Mouse (Mus musculus) intestine, postnatal 0 days (tissue): Measurements from ENCODE around the gene Hist1h4k. TPM values are rescaled to one million over a fixed set of nuclear protein-coding genes. Genes with fewer than 3 reads are reported as not detected.

Experiments
- ATAC-seq: fragments of 200-750 bp; cut with Nextera tagmentation; 2 replicates; pipeline ENCODE4 v1.8.0; 2017; ENCODE audit warnings: mild to moderate bottlenecking, moderate TSS enrichment, moderate library complexity
- H3K27ac ChIP-seq: fragments of 300-500 bp; sonication (generic); 2 replicates; pipeline ENCODE4 v1.5.1; 2014; ENCODE audit warnings: mild to moderate bottlenecking, low read depth, low read length, moderate library complexity
- H3K27me3 ChIP-seq: fragments of 300-500 bp; sonication (generic); replicated peaks from 2 replicates; pipeline ENCODE4 v1.6.1; 2014; ENCODE audit warnings: low read length, mixed read lengths; ENCODE audit not compliant: control insufficient read depth, insufficient read depth
- H3K36me3 ChIP-seq: fragments of 300-500 bp; sonication (generic); 2 replicates; pipeline ENCODE4 v1.6.1; 2014; ENCODE audit warnings: mild to moderate bottlenecking, moderate library complexity; ENCODE audit not compliant: control insufficient read depth, insufficient read depth
- H3K4me1 ChIP-seq: fragments of 300-500 bp; sonication (generic); replicated peaks from 2 replicates; pipeline ENCODE4 v1.6.1; 2014; ENCODE audit warnings: antibody characterized with exemption, low read length, mixed read lengths; ENCODE audit not compliant: control insufficient read depth, insufficient read depth
- H3K4me2 ChIP-seq: fragments of 300-500 bp; sonication (generic); replicated peaks from 2 replicates; pipeline ENCODE4 v1.6.1; 2014; ENCODE audit warnings: low read depth, mild to moderate bottlenecking, moderate library complexity
- H3K4me3 ChIP-seq: fragments of 300-500 bp; sonication (generic); 2 replicates; pipeline ENCODE4 v1.5.1; 2014; ENCODE audit warnings: low read depth, low read length
- H3K9ac ChIP-seq: fragments of 300-500 bp; sonication (generic); 2 replicates; pipeline ENCODE4 v1.6.1; 2014; ENCODE audit warnings: mild to moderate bottlenecking, low read depth, low read length
- H3K9me3 ChIP-seq: fragments of 300-500 bp; sonication (generic); 2 replicates; pipeline ENCODE4 v1.6.1; 2016; ENCODE audit warnings: mixed run types; ENCODE audit not compliant: control insufficient read depth
- CTCF ChIP-seq: sonication (generic); IDR thresholded peaks from 2 replicates; pipeline ENCODE4 v1.5.1; 2016; ENCODE audit warnings: low read depth, mild to moderate bottlenecking, control low read depth, antibody characterized with exemption, moderate library complexity
- WGBS: fragments of 180-500 bp; shearing (Covaris S2); extraction: QIAGEN DNeasy Blood & Tissue Kit; methylation state at CpG from one replicate; pipeline ENCODE4 v1.1.7; 2014; 5-methylcytosine and 5-hydroxymethylcytosine counted together
- polyA plus RNA-seq: library from polyadenylated mRNA; unstranded; fragments of >200 nt; fragmentation: Nextera tagmentation; extraction: Ambion mirVana; gene quantifications from 2 replicates; pipeline ENCODE4 v1.2.1, GENCODE M21; 2015

The Hist1h4k gene
- polyA plus RNA-seq, 1 experiment from 2014 or later: 2.1 TPM

DNA sequence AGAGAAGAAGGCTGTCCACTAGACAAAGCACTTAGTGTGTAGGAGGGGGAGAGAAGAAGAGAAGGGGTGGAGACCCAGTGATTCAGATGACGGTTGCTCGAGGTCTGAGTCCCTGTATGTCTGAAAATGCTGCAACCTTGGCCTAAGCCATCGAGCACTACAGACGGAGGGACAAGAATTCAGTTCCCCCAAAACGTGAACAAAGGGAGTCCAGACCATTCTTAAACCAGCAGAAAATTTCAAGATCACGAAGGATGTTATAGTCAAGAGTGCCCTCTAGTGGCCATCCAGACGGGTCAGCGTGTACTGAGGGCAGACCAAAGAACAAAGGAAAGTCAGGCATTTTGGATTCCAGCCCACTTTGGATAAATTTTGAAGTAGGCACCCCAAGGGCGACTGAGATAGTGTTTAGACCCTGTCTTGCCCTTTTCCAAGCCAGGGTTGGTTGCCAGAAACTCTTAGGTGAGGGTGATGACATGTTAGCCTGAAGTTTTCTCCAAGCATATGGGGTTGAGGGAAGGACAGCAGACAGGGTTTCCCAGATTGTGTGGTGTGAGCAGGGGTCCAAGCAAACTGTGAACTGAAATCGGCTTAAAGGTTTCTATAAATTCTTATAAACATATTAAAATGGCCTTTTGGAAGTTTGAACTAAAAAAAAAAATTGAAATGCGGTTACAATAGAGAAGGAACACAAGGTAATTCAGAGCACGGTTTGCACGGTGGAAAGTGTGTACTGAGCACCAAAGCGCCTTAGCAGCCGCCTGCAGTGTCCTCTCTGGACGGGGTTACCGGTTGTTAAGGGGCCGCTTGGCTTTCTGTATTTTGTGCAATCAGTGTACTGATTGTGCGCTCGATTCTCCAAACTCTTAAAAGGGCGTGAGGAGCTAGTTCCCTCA, 16.0 kb downstream of the Hist1h4k start:
- no peaks in the 10 kb centered on the region for H3K36me3 ChIP-seq
- 2% methylated on average over 21 of the region's 21 CpGs for WGBS
- no peaks in the 10 kb centered on the region for H3K27me3 ChIP-seq
- peak; percentile 92 for TF ChIP-seq CTCF
- H3K4me3 ChIP-seq: peak overlapping the region; percentile 32
- H3K4me1 ChIP-seq: no peaks in the 10 kb centered on the region
- H3K9ac ChIP-seq: peak overlapping the region; percentile 42; the same call in 1 of the 2 replicates
- H3K4me2 ChIP-seq: peak overlapping the region; percentile 71
- ATAC-seq: peak; percentile 70
- peak overlapping the region; percentile 68 for H3K27ac ChIP-seq
- no peaks in the 10 kb centered on the region for H3K9me3 ChIP-seq

DNA sequence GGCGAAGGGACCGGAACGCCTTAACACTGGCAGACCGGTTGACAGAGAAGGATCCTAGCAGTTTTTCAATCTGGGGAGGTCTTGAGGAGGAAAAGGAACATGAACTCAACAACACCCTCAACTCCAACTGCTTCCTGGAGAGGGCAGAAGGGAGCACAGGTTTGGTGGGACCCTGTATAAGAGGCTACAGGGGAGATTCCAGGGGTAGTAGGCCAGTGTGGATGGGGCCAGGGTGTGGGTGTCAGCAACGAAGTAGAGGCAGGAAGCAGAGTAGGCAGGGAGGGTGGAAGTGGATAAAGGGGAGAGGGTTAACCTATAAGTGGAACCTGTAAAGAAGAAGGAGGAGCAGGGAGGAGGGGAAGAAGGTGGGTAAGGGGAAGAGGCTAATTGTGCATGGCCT, 16.8 kb downstream of the Hist1h4k start:
- WGBS: 81% methylated on average over 5 of the region's 5 CpGs
- peak; percentile 37 for TF ChIP-seq CTCF
- no peak overlapping the region for H3K27ac ChIP-seq
- H3K9ac ChIP-seq: no peak overlapping the region
- ATAC-seq: no peak
- H3K4me3 ChIP-seq: no peak overlapping the region
- no peak overlapping the region for H3K4me2 ChIP-seq
- H3K4me1 ChIP-seq: no peaks in the 10 kb centered on the region
- H3K9me3 ChIP-seq: no peaks in the 10 kb centered on the region
- no peaks in the 10 kb centered on the region for H3K27me3 ChIP-seq
- H3K36me3 ChIP-seq: no peaks in the 10 kb centered on the region

DNA sequence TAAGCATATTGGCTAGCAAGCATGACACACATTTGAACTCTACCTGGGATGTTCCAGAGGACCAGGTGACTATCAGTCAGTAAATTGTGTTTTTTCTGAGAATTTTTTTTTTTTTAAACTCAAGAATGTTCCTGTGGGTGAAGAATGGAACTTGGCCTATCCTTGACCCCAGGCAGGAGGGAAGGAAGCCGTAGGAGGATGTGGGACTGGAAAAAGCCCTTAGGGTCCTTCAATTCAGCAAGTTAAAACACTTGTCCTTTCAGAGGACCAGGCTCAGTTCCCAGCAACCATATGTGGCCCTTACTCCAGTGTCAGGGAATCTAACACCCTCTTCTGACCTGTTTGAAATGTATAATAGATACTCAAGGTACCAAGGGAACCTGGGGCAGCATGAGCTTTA, 20.8 kb downstream of the Hist1h4k start:
- no peak for TF ChIP-seq CTCF
- no peak overlapping the region for H3K4me3 ChIP-seq
- no peak overlapping the region for H3K27ac ChIP-seq
- no peaks in the 10 kb centered on the region for H3K9me3 ChIP-seq
- no peaks in the 10 kb centered on the region for H3K4me1 ChIP-seq
- WGBS: 67% methylated on average over 1 of the region's 1 CpGs
- no peak for ATAC-seq
- H3K27me3 ChIP-seq: no peaks in the 10 kb centered on the region
- no peak overlapping the region for H3K4me2 ChIP-seq
- no peak overlapping the region for H3K9ac ChIP-seq
- no peaks in the 10 kb centered on the region for H3K36me3 ChIP-seq

DNA sequence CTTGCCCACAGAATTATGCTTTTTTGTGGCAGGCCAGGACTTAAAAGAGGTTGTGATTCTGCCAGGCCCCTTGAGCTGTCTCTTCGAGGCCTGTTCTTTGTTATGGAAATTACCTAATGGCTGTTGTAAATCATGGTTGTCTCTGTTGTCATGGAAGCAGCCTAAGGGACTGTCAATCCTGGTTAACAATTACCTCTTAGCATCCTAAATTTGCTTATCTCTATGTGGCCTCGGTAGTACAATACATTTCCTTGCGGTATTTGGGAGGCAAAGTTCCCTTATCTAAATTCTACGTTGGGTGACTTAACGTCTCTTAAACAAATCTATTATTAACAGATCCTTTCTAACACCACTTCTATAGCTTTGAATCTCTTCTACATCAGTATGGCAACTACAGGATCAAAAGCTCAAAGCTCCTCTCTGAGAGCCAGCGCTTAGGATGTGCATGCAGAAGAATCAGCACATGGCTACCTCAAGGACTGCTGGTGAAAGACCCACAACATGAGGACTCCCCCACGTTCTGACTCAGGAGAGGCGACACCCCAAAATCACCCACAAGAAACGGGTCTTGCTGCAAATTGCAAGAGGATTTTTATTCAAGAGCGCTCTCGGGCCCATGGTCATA, 22.2 kb downstream of the Hist1h4k start:
- peak; percentile 31; the same call in 1 of the 2 replicates for ATAC-seq

DNA sequence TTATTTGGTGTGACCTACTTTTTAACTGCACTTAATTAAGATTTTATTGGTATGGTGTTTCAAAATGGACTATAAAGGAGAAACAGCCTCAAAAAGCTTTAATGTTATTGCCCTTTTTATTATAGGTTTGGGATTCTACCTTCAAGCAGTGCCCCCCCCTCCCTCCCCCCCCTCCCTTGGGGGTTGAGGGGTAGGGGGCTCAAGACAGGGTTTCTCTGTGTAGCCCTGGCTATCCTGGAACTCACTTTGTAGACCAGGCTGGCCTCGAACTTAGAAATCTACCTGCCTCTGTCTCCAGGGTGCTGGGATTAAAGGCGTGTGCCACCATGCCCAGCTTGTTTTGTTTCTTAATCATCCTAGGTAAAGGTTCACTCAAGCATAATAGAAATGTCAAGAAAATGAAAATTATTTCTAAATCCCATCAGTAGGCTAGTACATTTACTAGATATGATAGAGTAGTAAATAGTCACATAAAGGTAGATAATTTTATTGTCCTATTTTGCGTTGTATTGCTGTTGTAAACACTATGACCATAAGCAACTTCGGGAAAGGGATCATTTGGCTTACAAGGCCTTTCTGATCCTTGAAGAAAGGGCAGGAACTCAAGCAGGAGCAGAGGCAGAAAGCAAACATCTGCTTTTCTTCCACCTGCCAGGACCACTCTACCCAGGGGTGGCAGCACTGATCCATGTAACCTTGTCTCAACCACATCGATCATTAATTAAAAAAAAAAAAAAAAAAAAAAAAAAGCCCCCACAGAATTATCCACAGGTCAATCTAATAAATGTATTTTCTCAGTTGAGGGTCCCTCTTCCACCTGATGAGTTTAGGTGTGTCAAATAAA, 27.1 kb downstream of the Hist1h4k start:
- H3K4me3 ChIP-seq: no peak overlapping the region
- H3K9ac ChIP-seq: no peak overlapping the region

More for the DNA sequence above, 22.2 kb downstream of the Hist1h4k start:
- H3K27me3 ChIP-seq: no peaks in the 10 kb centered on the region
- H3K4me3 ChIP-seq: no peak overlapping the region
- no peaks in the 10 kb centered on the region for H3K36me3 ChIP-seq
- no peak overlapping the region for H3K27ac ChIP-seq
- no peaks in the 10 kb centered on the region for H3K4me1 ChIP-seq
- WGBS: 40% methylated on average over 11 of the region's 11 CpGs
- no peaks in the 10 kb centered on the region for H3K9me3 ChIP-seq
- TF ChIP-seq CTCF: no peak
- H3K9ac ChIP-seq: no peak overlapping the region
- H3K4me2 ChIP-seq: no peak overlapping the region

More for the DNA sequence above, 27.1 kb downstream of the Hist1h4k start:
- no peaks in the 10 kb centered on the region for H3K27me3 ChIP-seq
- no peaks in the 10 kb centered on the region for H3K36me3 ChIP-seq
- H3K4me1 ChIP-seq: 0 out of 2 replicates have a peak, but pooled peaks cover 3% of the 10 kb centered on the region
- H3K4me2 ChIP-seq: no peak overlapping the region
- H3K27ac ChIP-seq: no peak overlapping the region
- no peaks in the 10 kb centered on the region for H3K9me3 ChIP-seq
- WGBS: 37% methylated on average over 5 of the region's 5 CpGs
- 0 out of 2 replicates have a peak, but pooled peaks have one; percentile 14 for TF ChIP-seq CTCF
- no peak for ATAC-seq
